Mouse (Mus musculus) spleen, embryonic (tissue): ENCODE results near the gene Clstn1.

Source experiments
- CTCF ChIA-PET: fragments of 350-600 bp; sonication (Branson Sonifier 250); formaldehyde crosslinking; loops from one replicate; lab custom pipeline; 2022; lab: Charles Lee

Gene Clstn1

GRCm38 (mm10) chr4:149567432-149568026, 18.7 kb upstream of the Clstn1 start:
- CTCF ChIA-PET: no interaction called here

- CTCF ChIA-PET: no interaction called here
These were observed 17.6 kb upstream of the Clstn1 start for GRCm38 (mm10) chr4:149568622-149569021.

- CTCF ChIA-PET: no interaction called here
These were observed 16.3 kb upstream of the Clstn1 start for GRCm38 (mm10) chr4:149569781-149570497.

- CTCF ChIA-PET: no interaction called here
These were observed 15.8 kb upstream of the Clstn1 start for GRCm38 (mm10) chr4:149570498-149570863.

GRCm38 (mm10) chr4:149571209-149571608, 15.1 kb upstream of the Clstn1 start:
- CTCF ChIA-PET: no interaction called here

- CTCF ChIA-PET: no interaction called here
These were observed 14.6 kb upstream of the Clstn1 start for GRCm38 (mm10) chr4:149571651-149572149.

GRCm38 (mm10) chr4:149572446-149572845, 13.8 kb upstream of the Clstn1 start:
- CTCF ChIA-PET: no interaction called here

GRCm38 (mm10) chr4:149572851-149573250, 13.4 kb upstream of the Clstn1 start:
- CTCF ChIA-PET: interaction anchor here (0.6 kb wide), 1 partner anchor 115 kb away, joined by 3 read pairs; no protein-coding TSS in a partner anchor

- CTCF ChIA-PET: no interaction called here
These were observed 11.9 kb upstream of the Clstn1 start for GRCm38 (mm10) chr4:149574391-149574821.

GRCm38 (mm10) chr4:149576061-149576460, 10.2 kb upstream of the Clstn1 start:
- CTCF ChIA-PET: no interaction called here

- CTCF ChIA-PET: no interaction called here
These were observed 9.2 kb upstream of the Clstn1 start for GRCm38 (mm10) chr4:149576993-149577548.

GRCm38 (mm10) chr4:149578085-149578681, 8.1 kb upstream of the Clstn1 start:
- CTCF ChIA-PET: no interaction called here

GRCm38 (mm10) chr4:149578831-149579230, 7.4 kb upstream of the Clstn1 start:
- CTCF ChIA-PET: no interaction called here

- CTCF ChIA-PET: no interaction called here
These were observed 1.0 kb upstream of the Clstn1 start for GRCm38 (mm10) chr4:149585236-149585635.

- CTCF ChIA-PET: no interaction called here
These were observed 721 bp downstream of the Clstn1 start for GRCm38 (mm10) chr4:149586783-149587595.

- CTCF ChIA-PET: no interaction called here
These were observed 1.4 kb downstream of the Clstn1 start for GRCm38 (mm10) chr4:149587596-149588168.

- CTCF ChIA-PET: interaction anchor here (0.5 to 0.7 kb wide), 4 partner anchors 92 to 511 kb away, joined by 3 to 6 read pairs (median 5); no protein-coding TSS in a partner anchor
These were observed 3.9 kb downstream of the Clstn1 start for GRCm38 (mm10) chr4:149590200-149590599.

GRCm38 (mm10) chr4:149591486-149591885, 5.2 kb downstream of the Clstn1 start:
- CTCF ChIA-PET: interaction anchor here (0.8 kb wide), 1 partner anchor 695 kb away, joined by 3 read pairs; no protein-coding TSS in a partner anchor

GRCm38 (mm10) chr4:149594913-149595581, 8.8 kb downstream of the Clstn1 start:
- CTCF ChIA-PET: no interaction called here

- CTCF ChIA-PET: no interaction called here
These were observed 11.5 kb downstream of the Clstn1 start for GRCm38 (mm10) chr4:149597641-149598208.
